Mouse (Mus musculus) midbrain, embryonic 16.5 days (tissue): ENCODE results near the gene Stpg1. TPM values are rescaled to one million over a fixed set of nuclear protein-coding genes. Genes with fewer than 3 reads are reported as not detected.
A peak's percentile ranks its signal among the peaks of the same experiment; 100 is the strongest.

Experiments
- ATAC-seq: fragments of 200-750 bp; cut with Nextera tagmentation; 2 replicates; pipeline ENCODE4 v1.8.0; 2017; ENCODE audit warnings: moderate TSS enrichment
- H3K27ac ChIP-seq: fragments of 300-500 bp; sonication (generic); 2 replicates; pipeline ENCODE4 v1.5.1; 2014; ENCODE audit warnings: mild to moderate bottlenecking, low read length, mixed read lengths
- H3K27me3 ChIP-seq: fragments of 300-500 bp; sonication (generic); 2 replicates; pipeline ENCODE4 v1.6.1; 2014; ENCODE audit warnings: low read depth, low read length, mixed read lengths; ENCODE audit not compliant: control insufficient read depth, insufficient read depth
- H3K36me3 ChIP-seq: fragments of 300-500 bp; sonication (generic); 2 replicates; pipeline ENCODE4 v1.6.1; 2014; ENCODE audit warnings: mild to moderate bottlenecking, low read length, moderate library complexity, mixed read lengths; ENCODE audit not compliant: control insufficient read depth, insufficient read depth
- H3K4me1 ChIP-seq: fragments of 300-500 bp; sonication (generic); 2 replicates; pipeline ENCODE4 v1.6.1; 2014; ENCODE audit warnings: mild to moderate bottlenecking, low read length, mixed read lengths; ENCODE audit not compliant: control insufficient read depth, insufficient read depth
- H3K4me2 ChIP-seq: fragments of 300-500 bp; sonication (generic); 2 replicates; pipeline ENCODE4 v1.6.1; 2014; ENCODE audit warnings: mild to moderate bottlenecking, low read length, mixed read lengths
- H3K4me3 ChIP-seq: fragments of 300-500 bp; sonication (generic); 2 replicates; pipeline ENCODE4 v1.5.1; 2014; ENCODE audit warnings: low read depth, mild to moderate bottlenecking, low read length, moderate library complexity, mixed read lengths
- H3K9ac ChIP-seq: fragments of 300-500 bp; sonication (generic); 2 replicates; pipeline ENCODE4 v1.6.1; 2014; ENCODE audit warnings: low read depth, low read length, mixed read lengths
- H3K9me3 ChIP-seq: fragments of 300-500 bp; sonication (generic); replicated peaks from 2 replicates; pipeline ENCODE4 v1.6.1; 2014; ENCODE audit warnings: mild to moderate bottlenecking, low read length, mixed read lengths; ENCODE audit not compliant: control insufficient read depth, poor library complexity, severe bottlenecking
- WGBS: fragments of 180-500 bp; shearing (Covaris S2); extraction: QIAGEN DNeasy Blood & Tissue Kit; methylation state at CpG from one replicate; pipeline ENCODE4 v1.1.7; 2014; 5-methylcytosine and 5-hydroxymethylcytosine counted together
- polyA plus RNA-seq: library from polyadenylated mRNA; unstranded; fragments of >200 nt; fragmentation: Nextera tagmentation; extraction: Ambion mirVana; gene quantifications from 2 replicates; pipeline ENCODE4 v1.2.1, GENCODE M21; 2015

Stpg1 gene
- polyA plus RNA-seq, 1 experiment from 2014 or later = 1.1 TPM

GRCm38 (mm10) chr4:135507547-135508350 lies 13.2 kb downstream of the Stpg1 start:
- Histone ChIP-seq H3K4me3 (peak overlapping the region; percentile 34), H3K36me3 (no peaks in the 10 kb centered on the region), H3K4me1 (0 out of 2 replicates have a peak, but pooled peaks cover 4% of the 10 kb centered on the region), H3K9me3 (no peaks in the 10 kb centered on the region), H3K27ac (peak overlapping the region; percentile 58; the same call in 1 of the 2 replicates), H3K27me3 (peaks cover 2% of the 10 kb centered on the region; the same call in 1 of the 2 replicates), H3K9ac (peak overlapping the region; percentile 56), H3K4me2 (peak overlapping the region; percentile 64)
- ATAC-seq = peak; percentile 76
- WGBS = 14% methylated on average over 22 of the region's 22 CpGs

DNA sequence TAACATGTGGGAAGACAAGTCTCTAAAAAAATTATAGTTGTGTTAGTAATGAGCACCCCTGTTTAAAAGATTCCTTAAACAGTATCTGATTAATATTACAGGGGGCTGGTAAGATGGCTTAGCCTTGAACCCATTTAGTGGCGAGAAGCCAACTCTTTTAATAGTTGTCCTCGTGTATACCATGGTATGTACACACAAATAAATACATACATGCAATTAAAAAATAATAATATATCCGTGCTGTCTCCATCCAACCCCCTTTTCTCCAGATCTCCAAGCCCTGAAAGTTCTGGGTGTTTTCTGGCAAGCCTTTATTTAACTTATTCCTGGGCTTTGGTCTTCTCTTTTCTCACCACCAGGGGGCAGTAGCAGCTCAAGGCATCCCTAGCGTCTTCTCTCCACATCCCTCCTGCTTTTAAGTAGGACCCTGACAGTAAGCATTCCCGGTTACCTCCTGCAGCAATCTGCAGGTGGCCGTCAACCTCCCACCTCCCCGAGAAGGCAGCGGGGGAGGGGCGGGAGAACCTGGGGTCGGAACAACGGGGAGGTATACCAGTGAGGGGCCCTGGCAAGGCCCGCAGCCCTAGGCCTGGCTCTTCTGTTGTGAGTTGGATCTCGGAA lies 13.9 kb downstream of the Stpg1 start:
- Histone ChIP-seq H3K4me3 (no peak overlapping the region), H3K9me3 (no peaks in the 10 kb centered on the region), H3K27ac (no peak overlapping the region), H3K36me3 (no peaks in the 10 kb centered on the region), H3K9ac (peak overlapping the region; percentile 45; the same call in 1 of the 2 replicates), H3K4me2 (peak overlapping the region; percentile 52), H3K27me3 (peaks cover 2% of the 10 kb centered on the region; the same call in 1 of the 2 replicates), H3K4me1 (0 out of 2 replicates have a peak, but pooled peaks cover 4% of the 10 kb centered on the region)
- peak; percentile 64 for ATAC-seq
- WGBS = 15% methylated on average over 13 of the region's 13 CpGs

DNA sequence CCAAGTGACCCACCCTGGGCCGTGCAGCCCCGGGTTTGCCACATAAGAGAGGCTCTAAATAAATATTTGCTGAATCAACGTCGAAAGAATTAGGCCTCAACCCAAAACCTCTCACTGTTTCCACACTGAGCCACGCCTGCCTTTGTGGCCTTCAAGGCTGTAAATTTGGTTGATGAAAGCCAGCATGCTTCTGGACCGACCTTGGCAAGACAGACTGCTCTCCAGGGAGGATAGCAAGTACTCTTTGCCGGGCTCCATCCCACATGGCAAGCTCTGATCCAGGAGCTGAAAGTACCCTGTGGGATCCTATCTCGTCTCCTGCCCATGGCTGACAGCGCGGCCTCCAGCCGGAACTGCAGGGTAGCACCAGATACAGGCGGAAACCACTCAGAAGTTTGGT lies 14.9 kb downstream of the Stpg1 start:
- H3K9me3 ChIP-seq = no peaks in the 10 kb centered on the region
- H3K27ac ChIP-seq = no peak overlapping the region
- 65% methylated on average over 12 of the region's 12 CpGs for WGBS
- 0 out of 2 replicates have a peak, but pooled peaks cover 4% of the 10 kb centered on the region for H3K4me1 ChIP-seq
- no peak overlapping the region for H3K4me3 ChIP-seq
- no peaks in the 10 kb centered on the region for H3K36me3 ChIP-seq
- H3K9ac ChIP-seq = no peak overlapping the region
- peaks cover 2% of the 10 kb centered on the region; the same call in 1 of the 2 replicates for H3K27me3 ChIP-seq
- H3K4me2 ChIP-seq = no peak overlapping the region
- ATAC-seq = no peak

DNA sequence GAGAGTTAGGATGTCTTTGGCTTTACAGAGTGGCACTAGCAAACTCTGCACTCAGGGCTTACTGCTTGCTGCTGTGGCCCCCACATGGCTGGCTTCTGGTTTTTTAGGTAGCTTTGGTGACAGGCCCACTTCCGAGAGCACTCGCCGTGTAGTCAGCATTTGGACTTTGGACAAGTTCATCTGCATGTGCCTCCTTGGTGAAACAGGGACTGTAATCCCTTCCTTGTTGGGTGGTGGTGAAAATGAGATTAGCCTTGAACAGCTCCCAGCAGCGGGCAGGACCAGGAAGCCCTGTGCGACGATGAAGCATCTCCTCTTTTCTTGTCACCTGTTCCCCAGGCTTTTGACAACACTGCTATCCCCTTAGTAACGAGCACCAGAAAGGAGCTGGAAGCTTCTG lies 19.3 kb downstream of the Stpg1 start:
- WGBS = 84% methylated on average over 7 of the region's 7 CpGs
- no peaks in the 10 kb centered on the region for H3K36me3 ChIP-seq
- H3K4me1 ChIP-seq = no peaks in the 10 kb centered on the region
- no peak overlapping the region for H3K27ac ChIP-seq
- ATAC-seq = no peak
- H3K4me2 ChIP-seq = no peak overlapping the region
- no peaks in the 10 kb centered on the region for H3K9me3 ChIP-seq
- H3K9ac ChIP-seq = no peak overlapping the region
- peaks cover 2% of the 10 kb centered on the region; the same call in 1 of the 2 replicates for H3K27me3 ChIP-seq
- H3K4me3 ChIP-seq = no peak overlapping the region

GRCm38 (mm10) chr4:135514925-135515324 lies 20.3 kb downstream of the Stpg1 start:
- no peak overlapping the region for H3K4me3 ChIP-seq
- H3K36me3 ChIP-seq = no peaks in the 10 kb centered on the region
- H3K27me3 ChIP-seq = peaks cover 2% of the 10 kb centered on the region; the same call in 1 of the 2 replicates
- no peak overlapping the region for H3K9ac ChIP-seq
- no peaks in the 10 kb centered on the region for H3K4me1 ChIP-seq
- 65% methylated on average over 14 of the region's 14 CpGs for WGBS
- H3K9me3 ChIP-seq = no peaks in the 10 kb centered on the region
- no peak overlapping the region for H3K4me2 ChIP-seq
- no peak overlapping the region for H3K27ac ChIP-seq
- no peak for ATAC-seq

GRCm38 (mm10) chr4:135516351-135517316 lies 22.0 kb downstream of the Stpg1 start:
- Histone ChIP-seq H3K4me3 (no peak overlapping the region), H3K9ac (no peak overlapping the region), H3K27ac (no peak overlapping the region), H3K4me2 (no peak overlapping the region), H3K36me3 (no peaks in the 10 kb centered on the region), H3K4me1 (no peaks in the 10 kb centered on the region), H3K27me3 (peaks cover 2% of the 10 kb centered on the region; the same call in 1 of the 2 replicates), H3K9me3 (no peaks in the 10 kb centered on the region)
- 52% methylated on average over 15 of the region's 15 CpGs for WGBS
- no peak for ATAC-seq

- Histone ChIP-seq H3K4me1 (no peaks in the 10 kb centered on the region), H3K4me2 (no peak overlapping the region), H3K4me3 (no peak overlapping the region), H3K9me3 (no peaks in the 10 kb centered on the region), H3K36me3 (no peaks in the 10 kb centered on the region), H3K9ac (no peak overlapping the region), H3K27me3 (no peaks in the 10 kb centered on the region), H3K27ac (no peak overlapping the region)
- WGBS = 83% methylated on average over 12 of the region's 12 CpGs
- no peak for ATAC-seq
Measured at GRCm38 (mm10) chr4:135518135-135518534, 23.5 kb downstream of the Stpg1 start.

GRCm38 (mm10) chr4:135520421-135520820 lies 25.8 kb downstream of the Stpg1 start:
- Histone ChIP-seq H3K4me1 (peaks cover 2% of the 10 kb centered on the region; the same call in 1 of the 2 replicates), H3K9me3 (no peaks in the 10 kb centered on the region), H3K27me3 (no peaks in the 10 kb centered on the region), H3K9ac (no peak overlapping the region), H3K27ac (no peak overlapping the region), H3K4me2 (no peak overlapping the region), H3K36me3 (no peaks in the 10 kb centered on the region), H3K4me3 (no peak overlapping the region)
- no peak for ATAC-seq
- WGBS = 84% methylated on average over 9 of the region's 9 CpGs
